Mouse (Mus musculus): ENCODE measurements around the gene 1810065E05Rik.

The 1810065E05Rik gene

GRCm38 (mm10) chr11:58420815-58421214 lies at the start of gene 1810065E05Rik:
TSS of gene 1810065E05Rik (plus strand) at chr11:58421111.
- DNase-seq (ENCODE audit: low spot score in 2 of 2): no peak

GRCm38 (mm10) chr11:58377273-58377672 lies 43.6 kb upstream of the 1810065E05Rik start:
- no peak for DNase-seq (ENCODE audit: low spot score in 2 of 2)

GRCm38 (mm10) chr11:58377686-58378085 lies 43.2 kb upstream of the 1810065E05Rik start:
- no peak for DNase-seq (ENCODE audit: low spot score in 2 of 2)

- no peak for DNase-seq (ENCODE audit: low spot score in 2 of 2)
Measured at GRCm38 (mm10) chr11:58378763-58379278, 42.1 kb upstream of the 1810065E05Rik start, which contains the start of gene Lypd8. TSS of gene Lypd8 (plus strand) at chr11:58379043.

- no peak for DNase-seq (ENCODE audit: low spot score in 2 of 2)
Measured at GRCm38 (mm10) chr11:58379516-58379915, 41.4 kb upstream of the 1810065E05Rik start.

DNA sequence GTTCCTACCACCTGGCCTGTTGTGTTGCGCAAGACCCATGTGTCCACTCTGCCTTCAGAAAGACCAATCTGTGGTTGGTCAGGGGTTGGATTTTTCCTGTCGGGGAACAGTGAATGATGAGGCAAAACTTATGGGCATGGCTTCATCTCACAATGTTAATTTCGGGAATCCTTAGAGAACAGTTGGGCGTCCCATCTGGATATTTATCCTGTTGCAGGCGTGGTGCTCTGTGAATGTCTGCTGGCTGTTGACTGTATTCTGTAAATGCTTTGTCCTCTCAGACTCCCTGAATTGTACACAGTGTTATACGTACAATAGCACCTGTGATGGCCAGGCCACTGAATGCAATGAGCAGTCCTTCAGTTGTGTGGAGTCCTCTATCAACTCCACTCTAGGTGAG lies 38.4 kb upstream of the 1810065E05Rik start:
- DNase-seq (ENCODE audit: low spot score in 2 of 2): no peak

GRCm38 (mm10) chr11:58399985-58400645 lies 20.8 kb upstream of the 1810065E05Rik start:
- DNase-seq (ENCODE audit: low spot score in 2 of 2): no peak

GRCm38 (mm10) chr11:58400655-58401054 lies 20.3 kb upstream of the 1810065E05Rik start:
- no peak for DNase-seq (ENCODE audit: low spot score in 2 of 2)

DNA sequence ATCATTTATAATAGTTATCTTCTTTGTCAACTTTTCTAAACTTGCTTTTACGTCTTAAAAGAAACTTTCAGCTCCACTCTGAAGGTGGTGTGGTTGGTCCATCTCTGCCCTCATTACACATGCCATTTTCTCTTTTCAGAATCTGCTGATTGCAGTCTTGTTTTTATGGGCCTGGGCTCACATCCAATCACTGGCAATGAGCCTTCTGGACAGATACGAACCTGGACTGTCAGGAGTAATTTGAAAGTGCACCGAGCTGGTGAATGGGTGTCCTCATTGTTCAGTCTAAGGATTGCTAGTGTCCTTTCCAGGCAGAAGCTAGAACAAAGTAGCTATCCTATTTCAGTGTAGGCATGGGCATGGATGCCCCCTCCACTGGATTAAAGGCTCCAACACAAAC lies 12.8 kb upstream of the 1810065E05Rik start:
- DNase-seq (ENCODE audit: low spot score in 2 of 2): no peak

GRCm38 (mm10) chr11:58418336-58418735 lies 2.6 kb upstream of the 1810065E05Rik start:
- no peak for DNase-seq (ENCODE audit: low spot score in 2 of 2)

- DNase-seq (ENCODE audit: low spot score in 2 of 2): no peak
Measured at GRCm38 (mm10) chr11:58432259-58432658, 11.3 kb downstream of the 1810065E05Rik start, which contains the start of gene Gm12253. TSS of gene Gm12253 (plus strand) at chr11:58432559.

DNA sequence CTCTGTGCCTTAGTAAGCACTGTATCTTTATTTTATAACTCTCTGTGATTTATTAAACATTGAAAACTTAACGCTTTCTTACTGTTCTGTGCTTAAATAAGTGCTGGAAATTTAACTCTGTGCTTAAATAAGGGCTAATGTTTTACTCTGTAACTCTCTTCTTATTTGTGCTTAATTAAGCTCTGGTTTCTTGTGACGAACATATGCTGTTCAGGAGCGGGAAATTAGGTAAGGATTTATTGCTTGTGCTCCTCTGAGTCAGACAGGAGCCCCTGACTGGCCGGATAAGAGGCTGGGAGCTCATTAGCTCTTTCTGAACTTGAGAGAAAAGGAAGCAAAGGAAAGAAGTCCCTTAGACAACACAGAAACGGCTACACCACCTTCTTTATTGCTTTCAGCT lies 17.0 kb downstream of the 1810065E05Rik start:
- DNase-seq (ENCODE audit: low spot score in 2 of 2): no peak

DNA sequence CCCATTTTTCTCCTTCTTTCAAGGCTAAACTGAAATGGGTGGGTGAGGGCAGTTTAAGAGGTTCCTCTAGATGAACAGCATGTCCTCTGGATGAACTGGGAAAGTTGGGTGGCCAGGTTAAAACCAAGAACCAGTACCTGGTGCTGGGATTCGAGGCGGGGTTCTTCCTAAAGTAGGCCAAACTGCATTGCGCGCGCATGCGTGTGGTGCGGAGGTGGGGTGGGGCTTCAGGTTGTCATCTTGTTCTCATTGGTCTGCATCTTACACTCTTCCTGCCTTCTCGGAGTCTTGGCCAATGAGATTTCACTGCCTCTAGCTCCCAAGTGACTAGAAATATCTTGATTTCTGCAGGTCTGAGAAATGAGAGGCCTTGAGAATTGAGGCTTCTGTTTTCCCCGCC lies 31.8 kb downstream of the 1810065E05Rik start, which contains the start of gene Lypd9:
Gene Lypd9, minus strand, starts transcription at position 165 of the 400 bp plus-strand sequence.
- no peak for DNase-seq (ENCODE audit: low spot score in 2 of 2)

DNA sequence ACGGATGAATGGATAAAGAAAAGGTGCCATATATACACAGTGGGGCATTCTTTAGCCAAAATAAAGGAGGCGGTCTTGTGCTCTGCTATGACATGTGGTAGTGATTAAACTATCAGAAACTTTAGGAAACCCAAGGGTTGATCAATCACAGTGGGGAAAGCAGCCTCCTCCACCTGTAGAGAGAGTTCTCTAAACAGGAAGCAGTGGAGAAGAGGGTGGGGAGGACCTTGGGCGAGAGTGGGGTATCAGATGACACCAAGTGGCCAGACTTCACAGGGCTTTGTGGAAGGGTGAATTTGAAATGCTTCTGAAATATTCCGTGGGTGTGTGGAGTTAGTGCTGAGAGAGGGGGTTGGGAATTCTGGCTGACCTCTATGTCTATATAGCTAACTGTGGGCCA lies 32.7 kb downstream of the 1810065E05Rik start:
- no peak for DNase-seq (ENCODE audit: low spot score in 2 of 2)

- DNase-seq (ENCODE audit: low spot score in 2 of 2): no peak
Measured at GRCm38 (mm10) chr11:58462170-58462569, 41.3 kb downstream of the 1810065E05Rik start, which contains the start of gene Olfr30. TSS of gene Olfr30 (minus strand) at chr11:58462270.
